Mouse (Mus musculus) MEL (cell line): ENCODE measurements around the gene Mipol1. TPM values are rescaled to one million over a fixed set of nuclear protein-coding genes. Genes with fewer than 3 reads are reported as not detected.

Source experiments
- DNase-seq: peaks from one replicate; pipeline ENCODE4 v3.0.0; 2011; ENCODE audit warnings: low read depth, low spot score
- H3K27ac ChIP-seq: 2 replicates; pipeline ENCODE4 v1.5.1; 2012; ENCODE audit warnings: low read depth, mild to moderate bottlenecking, control low read depth, low read length, moderate library complexity; ENCODE audit not compliant: control insufficient read depth
- H3K27me3 ChIP-seq, 2 experiments: fragments of 150-350 bp in 1 of 2; sonication (generic) in 1 of 2; 2 replicates each; pipeline ENCODE4 v1.6.1; 2012; ENCODE audit warnings: low read length in 2 of 2, mild to moderate bottlenecking in 2 of 2, improper control_type of control experiment in 1 of 2, moderate library complexity in 1 of 2; ENCODE audit not compliant: insufficient read depth in 2 of 2, control insufficient read depth in 1 of 2
- H3K36me3 ChIP-seq, 2 experiments: 2 replicates each; pipeline ENCODE4 v1.6.1; 2012 to 2014; ENCODE audit warnings: low read length in 2 of 2, improper control_type of control experiment in 1 of 2, inconsistent platforms in 1 of 2, mild to moderate bottlenecking in 1 of 2; ENCODE audit not compliant: insufficient read depth in 2 of 2, control insufficient read depth in 1 of 2
- H3K4me1 ChIP-seq, 2 experiments: fragments of 150-350 bp in 1 of 2; sonication (generic) in 1 of 2; 2 replicates each; pipeline ENCODE4 v1.6.1; 2012; ENCODE audit warnings: low read length in 2 of 2, improper control_type of control experiment in 1 of 2, mild to moderate bottlenecking in 1 of 2; ENCODE audit not compliant: insufficient read depth in 2 of 2, control insufficient read depth in 1 of 2
- H3K4me3 ChIP-seq, 2 experiments: fragments of 150-350 bp in 1 of 2; sonication (generic) in 1 of 2; 2 replicates each; pipeline ENCODE4 v1.5.1; 2012; ENCODE audit warnings: low read depth in 2 of 2, low read length in 2 of 2, mild to moderate bottlenecking in 2 of 2, moderate library complexity in 2 of 2, control low read depth in 1 of 2, improper control_type of control experiment in 1 of 2; ENCODE audit not compliant: control insufficient read depth in 1 of 2, insufficient read depth in 1 of 2
- H3K79me2 ChIP-seq: 2 replicates; pipeline ENCODE4 v1.6.1; 2012; ENCODE audit warnings: mild to moderate bottlenecking, low read length, moderate library complexity; ENCODE audit not compliant: control insufficient read depth, poor library complexity, insufficient read depth
- H3K9ac ChIP-seq: 2 replicates; pipeline ENCODE4 v1.6.1; 2012; ENCODE audit warnings: low read depth, mild to moderate bottlenecking, control low read depth, low read length, moderate library complexity; ENCODE audit not compliant: control insufficient read depth, poor library complexity, severe bottlenecking
- H3K9me3 ChIP-seq: fragments of 150-350 bp; sonication (generic); replicated peaks from 2 replicates; pipeline ENCODE4 v1.6.1; 2012; ENCODE audit warnings: mild to moderate bottlenecking, low read length, improper control_type of control experiment, moderate library complexity; ENCODE audit not compliant: insufficient read depth
- BHLHE40 ChIP-seq: IDR thresholded peaks from 2 replicates; pipeline ENCODE4 v1.6.1; 2012; ENCODE audit warnings: low read depth, mild to moderate bottlenecking, inconsistent platforms, low read length, improper control_type of control experiment, borderline replicate concordance
- CHD2 ChIP-seq: IDR thresholded peaks from 2 replicates; pipeline ENCODE4 v1.6.1; 2011; ENCODE audit warnings: low read length, improper control_type of control experiment
- CTCF ChIP-seq, 3 experiments: IDR thresholded peaks in 2 of 3; conservative IDR thresholded peaks in 1 of 3; 2 replicates each; pipeline ENCODE4 v1.5.1; 2011 to 2012; ENCODE audit warnings: low read length in 3 of 3, low read depth in 2 of 3, mild to moderate bottlenecking in 2 of 3, improper control_type of control experiment in 1 of 3, inconsistent platforms in 1 of 3, mixed read lengths in 1 of 3, moderate library complexity in 1 of 3; ENCODE audit not compliant: control insufficient read depth in 1 of 3, insufficient read depth in 1 of 3, poor library complexity in 1 of 3, severe bottlenecking in 1 of 3
- ELF1 ChIP-seq: IDR thresholded peaks from 2 replicates; pipeline ENCODE4 v1.6.1; 2014; ENCODE audit warnings: low read depth, mild to moderate bottlenecking, inconsistent platforms, low read length, improper control_type of control experiment, moderate library complexity
- ETS1 ChIP-seq: IDR thresholded peaks from 2 replicates; pipeline ENCODE4 v1.6.1; 2012; ENCODE audit warnings: low read depth, mild to moderate bottlenecking, inconsistent platforms, low read length, improper control_type of control experiment, moderate library complexity
- GATA1 ChIP-seq: IDR thresholded peaks from 2 replicates; pipeline ENCODE4 v1.6.1; 2011; ENCODE audit warnings: low read depth, low read length, improper control_type of control experiment
- HCFC1 ChIP-seq: IDR thresholded peaks from 2 replicates; pipeline ENCODE4 v1.6.1; 2012; ENCODE audit warnings: low read depth, mild to moderate bottlenecking, inconsistent platforms, low read length, improper control_type of control experiment, moderate library complexity
- JUND ChIP-seq: IDR thresholded peaks from 2 replicates; pipeline ENCODE4 v1.6.1; 2011; ENCODE audit warnings: low read depth, mild to moderate bottlenecking, improper control_type of control experiment, low read length
- KAT2A ChIP-seq: conservative IDR thresholded peaks from 2 replicates; pipeline ENCODE4 v1.6.1; 2012; ENCODE audit warnings: low read depth, low read length, improper control_type of control experiment, inconsistent platforms
- MAFK ChIP-seq: IDR thresholded peaks from 2 replicates; pipeline ENCODE4 v1.6.1; 2011; ENCODE audit warnings: low read depth, mild to moderate bottlenecking, low read length, improper control_type of control experiment, borderline replicate concordance
- MEF2A ChIP-seq: IDR thresholded peaks from 2 replicates; pipeline ENCODE4 v1.6.1; 2014; ENCODE audit warnings: low read depth, mild to moderate bottlenecking, inconsistent platforms, low read length, improper control_type of control experiment; ENCODE audit not compliant: poor library complexity, insufficient replicate concordance, severe bottlenecking; ENCODE audit errors: extremely low read depth
- MXI1 ChIP-seq: IDR thresholded peaks from 2 replicates; pipeline ENCODE4 v1.6.1; 2011; ENCODE audit warnings: mild to moderate bottlenecking, low read depth, low read length, improper control_type of control experiment
- MYB ChIP-seq: IDR thresholded peaks from 2 replicates; pipeline ENCODE4 v1.6.1; 2011; ENCODE audit warnings: mild to moderate bottlenecking, low read depth, low read length, improper control_type of control experiment
- NELFE ChIP-seq: IDR thresholded peaks from 2 replicates; pipeline ENCODE4 v1.6.1; 2011; ENCODE audit warnings: low read depth, low read length, improper control_type of control experiment
- NRF1 ChIP-seq: IDR thresholded peaks from 2 replicates; pipeline ENCODE4 v1.6.1; 2014; ENCODE audit warnings: low read depth, mild to moderate bottlenecking, inconsistent platforms, low read length, improper control_type of control experiment, moderate library complexity; ENCODE audit not compliant: poor library complexity, insufficient read depth, severe bottlenecking
- POLR2AphosphoS5 ChIP-seq: IDR thresholded peaks from 2 replicates; pipeline ENCODE4 v1.6.1; 2012; ENCODE audit warnings: low read depth, borderline replicate concordance, mild to moderate bottlenecking, inconsistent platforms, low read length, moderate library complexity, mixed read lengths
- RAD21 ChIP-seq: IDR thresholded peaks from 2 replicates; pipeline ENCODE4 v1.6.1; 2011; ENCODE audit warnings: mild to moderate bottlenecking, low read depth, low read length, improper control_type of control experiment
- RCOR1 ChIP-seq: IDR thresholded peaks from 2 replicates; pipeline ENCODE4 v1.6.1; 2012; ENCODE audit warnings: low read depth, mild to moderate bottlenecking, inconsistent platforms, low read length, improper control_type of control experiment
- SIN3A ChIP-seq: IDR thresholded peaks from 2 replicates; pipeline ENCODE4 v1.6.1; 2012; ENCODE audit warnings: low read length, improper control_type of control experiment, inconsistent platforms
- SMC3 ChIP-seq: IDR thresholded peaks from 2 replicates; pipeline ENCODE4 v1.6.1; 2011; ENCODE audit warnings: low read depth, low read length, improper control_type of control experiment
- UBTF ChIP-seq: IDR thresholded peaks from 2 replicates; pipeline ENCODE4 v1.6.1; 2012; ENCODE audit warnings: low read depth, mild to moderate bottlenecking, inconsistent platforms, low read length, improper control_type of control experiment, moderate library complexity, borderline replicate concordance; ENCODE audit not compliant: insufficient read depth
- USF2 ChIP-seq, 2 experiments: IDR thresholded peaks; 2 replicates each; pipeline ENCODE4 v1.6.1; 2011 to 2012; ENCODE audit warnings: improper control_type of control experiment in 2 of 2, low read length in 2 of 2, borderline replicate concordance in 1 of 2, inconsistent platforms in 1 of 2, low read depth in 1 of 2, mild to moderate bottlenecking in 1 of 2; ENCODE audit not compliant: insufficient read depth in 1 of 2
- ZKSCAN1 ChIP-seq: IDR thresholded peaks from 2 replicates; pipeline ENCODE4 v1.6.1; 2012; ENCODE audit warnings: low read depth, mild to moderate bottlenecking, inconsistent platforms, low read length, improper control_type of control experiment, moderate library complexity
- polyA plus RNA-seq, 2 experiments: library from polyadenylated mRNA; stranded (reverse) in 1 of 2; unstranded in 1 of 2; fragments of >175 nt in 1 of 2; fragments of >200 nt in 1 of 2; gene quantifications; 2 replicates each; pipeline versions ENCODE4 v1.2.1 to v1.2.4; 2012; ENCODE audit warnings: low replicate concordance in 2 of 2, low read depth in 1 of 2; ENCODE audit not compliant: insufficient read length in 2 of 2, insufficient read depth in 1 of 2, missing spikeins in 1 of 2
- total RNA-seq: library from RNA; depleted of rRNA; stranded (reverse); fragments of 300-350 nt; gene quantifications from 2 replicates; pipeline ENCODE4 v1.2.3, GENCODE M21; 2012

The Mipol1 gene
- total and polyA plus RNA-seq, 3 experiments, result 4.0 to 8.3 TPM; not detected in 1

- H3K9ac ChIP-seq, result no peak overlapping the region
- H3K27me3 ChIP-seq, result no peaks in the 10 kb centered on the region; a peak in 1 of 4 replicates
- H3K36me3 ChIP-seq, result no peaks in the 10 kb centered on the region
- no peak overlapping the region for H3K27ac ChIP-seq
- no peaks in the 10 kb centered on the region for H3K4me1 ChIP-seq
- no peaks in the 10 kb centered on the region for H3K79me2 ChIP-seq
- H3K4me3 ChIP-seq, result no peak overlapping the region
- DNase-seq, result peak; percentile 6
- TF ChIP-seq SMC3 (peak; percentile 41), CTCF (IDR thresholded peaks at IDR 0.05 in 2 of 3, conservative IDR thresholded peaks at IDR 0.05 in 1 of 3; ENCODE audit: control insufficient read depth in 1 of 3, insufficient read depth in 1 of 3, low read depth in 2 of 3, low read length in 3 of 3, poor library complexity in 1 of 3, severe bottlenecking in 1 of 3) (peak in 1 of 3 experiments; percentile 23; a peak in 2 of 6 replicates), UBTF (no peak), RAD21 (peak; percentile 17)
- no peaks in the 10 kb centered on the region for H3K9me3 ChIP-seq
Observed at GRCm38 (mm10) chr12:57514552-57514951, 284.3 kb downstream of the Mipol1 start.

GRCm38 (mm10) chr12:57515702-57516377 lies 285.6 kb downstream of the Mipol1 start:
- H3K4me1 ChIP-seq, result no peaks in the 10 kb centered on the region
- no peaks in the 10 kb centered on the region for H3K9me3 ChIP-seq
- no peak overlapping the region for H3K27ac ChIP-seq
- DNase-seq, result no peak
- H3K4me3 ChIP-seq, result no peak overlapping the region
- H3K9ac ChIP-seq, result no peak overlapping the region
- H3K36me3 ChIP-seq, result no peaks in the 10 kb centered on the region
- H3K27me3 ChIP-seq, result no peaks in the 10 kb centered on the region; a peak in 1 of 4 replicates
- no peaks in the 10 kb centered on the region for H3K79me2 ChIP-seq
- TF ChIP-seq ETS1 (no peak), UBTF (no peak)

GRCm38 (mm10) chr12:57528335-57528734 lies 298.1 kb downstream of the Mipol1 start:
- no peak overlapping the region for H3K4me3 ChIP-seq
- no peak overlapping the region for H3K27ac ChIP-seq
- no peaks in the 10 kb centered on the region for H3K36me3 ChIP-seq
- H3K79me2 ChIP-seq, result no peaks in the 10 kb centered on the region; the same call in 1 of the 2 replicates
- no peaks in the 10 kb centered on the region for H3K9me3 ChIP-seq
- no peaks in the 10 kb centered on the region for H3K27me3 ChIP-seq
- no peak overlapping the region for H3K9ac ChIP-seq
- no peaks in the 10 kb centered on the region for H3K4me1 ChIP-seq
- no peak for DNase-seq
- TF ChIP-seq HCFC1, result no peak
- TF ChIP-seq NELFE, result no peak
- TF ChIP-seq RCOR1, result no peak
- no peak for TF ChIP-seq SIN3A
- TF ChIP-seq UBTF, result no peak
- no peak for TF ChIP-seq USF2 (IDR thresholded peaks at IDR 0.05; ENCODE audit: borderline replicate concordance in 1 of 2, insufficient read depth in 1 of 2, low read depth in 1 of 2, low read length in 2 of 2)
- no peak for TF ChIP-seq MEF2A
- no peak for TF ChIP-seq KAT2A
- TF ChIP-seq ELF1, result no peak
- no peak for TF ChIP-seq MAFK
- no peak for TF ChIP-seq JUND
- no peak for TF ChIP-seq ZKSCAN1
- TF ChIP-seq POLR2AphosphoS5, result no peak
- TF ChIP-seq MYB, result no peak
- no peak for TF ChIP-seq BHLHE40
- no peak for TF ChIP-seq CHD2
- no peak for TF ChIP-seq MXI1
- no peak for TF ChIP-seq NRF1
- TF ChIP-seq GATA1, result no peak
- TF ChIP-seq, all 39 proteins: peak for 0
